Mouse (Mus musculus) lung, postnatal 0 days (tissue): ENCODE measurements at regions not wholly inside any gene's neighbourhood (a gene's known extent, or its start where the extent isn't known, plus 50 kb on each side); places are given as distances from the start of the nearest gene placed in this dataset.
"Not testable (repeated sequence)": the region's sequence is repeated elsewhere in the genome, so short reads cannot be mapped to it uniquely, and the experiment has no call there.

Source experiments
- ATAC-seq: fragments of 200-750 bp; cut with Nextera tagmentation; 2 replicates; pipeline ENCODE4 v1.8.0; 2017; ENCODE audit warnings: moderate library complexity
- DNase-seq: peaks from one replicate; pipeline ENCODE4 v3.0.0-alpha.2; 2016; ENCODE audit warnings: low spot score
- H3K27ac ChIP-seq: fragments of 300-500 bp; sonication (generic); 2 replicates; pipeline ENCODE4 v1.5.1; 2014; ENCODE audit warnings: antibody characterized with exemption, mild to moderate bottlenecking, low read length, mixed read lengths
- H3K27me3 ChIP-seq: fragments of 300-500 bp; sonication (generic); replicated peaks from 2 replicates; pipeline ENCODE4 v1.6.1; 2014; ENCODE audit warnings: low read length, mixed read lengths; ENCODE audit not compliant: insufficient read depth
- H3K36me3 ChIP-seq: fragments of 300-500 bp; sonication (generic); 2 replicates; pipeline ENCODE4 v1.6.1; 2014; ENCODE audit warnings: low read length, mixed read lengths; ENCODE audit not compliant: insufficient read depth
- H3K4me1 ChIP-seq: fragments of 300-500 bp; sonication (generic); 2 replicates; pipeline ENCODE4 v1.6.1; 2014; ENCODE audit warnings: antibody characterized with exemption, low read depth, low read length, mixed read lengths; ENCODE audit not compliant: insufficient read depth
- H3K4me2 ChIP-seq: fragments of 300-500 bp; sonication (generic); replicated peaks from 2 replicates; pipeline ENCODE4 v1.6.1; 2014; ENCODE audit warnings: low read depth, mild to moderate bottlenecking, low read length, moderate library complexity, mixed read lengths
- H3K4me3 ChIP-seq: fragments of 300-500 bp; sonication (generic); 2 replicates; pipeline ENCODE4 v1.5.1; 2014; ENCODE audit warnings: low read depth, low read length
- H3K9ac ChIP-seq: fragments of 300-500 bp; sonication (generic); replicated peaks from 2 replicates; pipeline ENCODE4 v1.6.1; 2014; ENCODE audit warnings: low read depth, mild to moderate bottlenecking
- H3K9me3 ChIP-seq: fragments of 300-500 bp; sonication (generic); 2 replicates; pipeline ENCODE4 v1.6.1; 2016; ENCODE audit warnings: low read length, mixed read lengths
- CTCF ChIP-seq: IDR thresholded peaks from 2 replicates; pipeline ENCODE4 v1.5.1; 2016; ENCODE audit warnings: antibody characterized with exemption, mild to moderate bottlenecking
- EP300 ChIP-seq: IDR thresholded peaks from 2 replicates; pipeline ENCODE4 v1.6.1; 2016; ENCODE audit warnings: antibody characterized with exemption, mild to moderate bottlenecking, control low read depth
- WGBS: fragments of 180-500 bp; shearing (Covaris S2); extraction: QIAGEN DNeasy Blood & Tissue Kit; methylation state at CpG from one replicate; pipeline ENCODE4 v1.1.7; 2014; 5-methylcytosine and 5-hydroxymethylcytosine counted together

GRCm38 (mm10) chr6:100410067-100410631 is 122.9 kb upstream of the Rybp start:
- Histone ChIP-seq H3K36me3 (no peaks in the 10 kb centered on the region), H3K9ac (no peak overlapping the region), H3K4me1 (no peaks in the 10 kb centered on the region), H3K4me2 (no peak overlapping the region), H3K27ac (no peak overlapping the region), H3K27me3 (no peaks in the 10 kb centered on the region), H3K9me3 (no peaks in the 10 kb centered on the region), H3K4me3 (no peak overlapping the region)
- 92% methylated on average over 8 of the region's 8 CpGs for WGBS
- DNase-seq = no peak
- no peak for ATAC-seq
- no peak for TF ChIP-seq CTCF
- no peak for TF ChIP-seq EP300

GRCm38 (mm10) chr6:100408826-100409225 is 121.5 kb upstream of the Rybp start:
- Histone ChIP-seq H3K36me3 (no peaks in the 10 kb centered on the region), H3K27ac (no peak overlapping the region), H3K4me1 (no peaks in the 10 kb centered on the region), H3K9ac (no peak overlapping the region), H3K9me3 (no peaks in the 10 kb centered on the region), H3K4me3 (no peak overlapping the region), H3K27me3 (no peaks in the 10 kb centered on the region), H3K4me2 (no peak overlapping the region)
- DNase-seq (no peak), ATAC-seq (no peak)
- TF ChIP-seq EP300 = no peak
- TF ChIP-seq CTCF = no peak
- 76% methylated on average over 8 of the region's 8 CpGs for WGBS

- H3K36me3 ChIP-seq = no peaks in the 10 kb centered on the region
- H3K4me1 ChIP-seq = no peaks in the 10 kb centered on the region
- ATAC-seq (no peak), DNase-seq (no peak)
- WGBS = 66% methylated on average over 4 of the region's 4 CpGs
- no peak overlapping the region for H3K27ac ChIP-seq
- no peak overlapping the region for H3K4me3 ChIP-seq
- no peak overlapping the region for H3K9ac ChIP-seq
- H3K9me3 ChIP-seq = no peaks in the 10 kb centered on the region
- no peak for TF ChIP-seq EP300
- TF ChIP-seq CTCF = no peak
- H3K27me3 ChIP-seq = no peaks in the 10 kb centered on the region
- H3K4me2 ChIP-seq = no peak overlapping the region
These were observed 119.2 kb upstream of the Rybp start for GRCm38 (mm10) chr6:100406504-100406903.

- Histone ChIP-seq H3K9ac (no peak overlapping the region), H3K27ac (no peak overlapping the region), H3K4me3 (no peak overlapping the region), H3K4me1 (no peaks in the 10 kb centered on the region), H3K9me3 (no peaks in the 10 kb centered on the region), H3K36me3 (no peaks in the 10 kb centered on the region), H3K4me2 (no peak overlapping the region), H3K27me3 (no peaks in the 10 kb centered on the region)
- WGBS = 91% methylated on average over 3 of the region's 3 CpGs
- TF ChIP-seq EP300 = no peak
- TF ChIP-seq CTCF = no peak
- no peak for DNase-seq
- no peak for ATAC-seq
These were observed 116.9 kb upstream of the Rybp start for GRCm38 (mm10) chr6:100404161-100404560.

GRCm38 (mm10) chr6:100402716-100403115 is 115.4 kb upstream of the Rybp start:
- H3K4me1 ChIP-seq = no peaks in the 10 kb centered on the region
- no peak for TF ChIP-seq CTCF
- no peak for TF ChIP-seq EP300
- WGBS = 45% methylated on average over 4 of the region's 4 CpGs
- no peak overlapping the region for H3K4me3 ChIP-seq
- DNase-seq (no peak), ATAC-seq (no peak)
- no peak overlapping the region for H3K27ac ChIP-seq
- no peak overlapping the region for H3K4me2 ChIP-seq
- no peak overlapping the region for H3K9ac ChIP-seq
- H3K36me3 ChIP-seq = no peaks in the 10 kb centered on the region
- no peaks in the 10 kb centered on the region for H3K9me3 ChIP-seq
- H3K27me3 ChIP-seq = no peaks in the 10 kb centered on the region

GRCm38 (mm10) chr6:100401728-100402127 is 114.4 kb upstream of the Rybp start:
- H3K36me3 ChIP-seq = no peaks in the 10 kb centered on the region

GRCm38 (mm10) chr6:100399387-100399786 is 112.1 kb upstream of the Rybp start:
- H3K36me3 ChIP-seq, H3K9me3 ChIP-seq, H3K27me3 ChIP-seq, DNase-seq, H3K4me2 ChIP-seq, ATAC-seq, H3K4me3 ChIP-seq, H3K9ac ChIP-seq, H3K27ac ChIP-seq, H3K4me1 ChIP-seq: not testable (repeated sequence)
- WGBS = 58% methylated on average over 1 of the region's 1 CpGs

More at GRCm38 (mm10) chr6:100401728-100402127, 114.4 kb upstream of the Rybp start:
- Histone ChIP-seq H3K4me1 (no peaks in the 10 kb centered on the region), H3K9me3 (no peaks in the 10 kb centered on the region), H3K9ac (no peak overlapping the region), H3K4me2 (no peak overlapping the region), H3K27ac (no peak overlapping the region), H3K27me3 (no peaks in the 10 kb centered on the region), H3K4me3 (no peak overlapping the region)
- DNase-seq (no peak), ATAC-seq (no peak)
- WGBS = 91% methylated on average over 2 of the region's 2 CpGs
- TF ChIP-seq EP300 = no peak
- TF ChIP-seq CTCF = no peak
